Mouse (Mus musculus) Patski (cell line): ENCODE measurements at regions not wholly inside any gene's neighbourhood (a gene's known extent, or its start where the extent isn't known, plus 50 kb on each side); places are given as distances from the start of the nearest gene placed in this dataset.

Experiments used
- ATAC-seq: fragments of 100-300 bp; one replicate; pipeline ENCODE4 v1.8.0; 2021
- CTCF ChIA-PET: fragments of 350-600 bp; sonication (Branson Sonifier 250); formaldehyde crosslinking; loops from one replicate; lab custom pipeline; 2022; ENCODE audit warnings: inconsistent platforms; lab: Charles Lee
- POLR2A ChIA-PET: fragments of 350-600 bp; sonication (Branson Sonifier 250); formaldehyde crosslinking; loops from one replicate; lab custom pipeline; 2022; ENCODE audit warnings: antibody characterized with exemption, inconsistent platforms; lab: Charles Lee
- DNase-seq: peaks from one replicate; pipeline ENCODE4 v3.0.0-alpha.2; 2011; ENCODE audit warnings: low read depth, low spot score
- H3K27me3 ChIP-seq: fragments of 371-371 bp; one replicate; pipeline ENCODE4 v1.5.1; 2021
- CTCF ChIP-seq: fragments of 100-300 bp; IDR thresholded peaks from one replicate; pipeline ENCODE4 v1.5.1; 2021
- in situ Hi-C: fragments of 300-500 bp; cut with MboI; formaldehyde crosslinking; loops from 3 replicates; pipeline ENCODE4 v1.11.1; 2018; ENCODE audit warnings: low pct_unique_long_range_greater_than_20kb, mixed read lengths

GRCm38 (mm10) chr7:95350804-95351199 is 820.2 kb upstream of the Tenm4 start:
- no peak for ATAC-seq
- in situ Hi-C loops = no loop called here
- POLR2A ChIA-PET = no interaction called here
- no peak for DNase-seq
- CTCF ChIA-PET = no interaction called here
- TF ChIP-seq CTCF = no peak
- H3K27me3 ChIP-seq = no peaks in the 10 kb centered on the region

- ChIA-PET CTCF (no interaction called here), POLR2A (no interaction called here)
- in situ Hi-C loops = no loop called here
- H3K27me3 ChIP-seq = no peaks in the 10 kb centered on the region
- ATAC-seq = no peak
- TF ChIP-seq CTCF = no peak
- DNase-seq = no peak
These were observed 819.7 kb upstream of the Tenm4 start for GRCm38 (mm10) chr7:95351337-95351736.

GRCm38 (mm10) chr7:95352133-95352532 is 818.9 kb upstream of the Tenm4 start:
- DNase-seq (no peak), ATAC-seq (no peak)
- in situ Hi-C loops = no loop called here
- TF ChIP-seq CTCF = no peak
- CTCF ChIA-PET = no interaction called here
- no peaks in the 10 kb centered on the region for H3K27me3 ChIP-seq
- POLR2A ChIA-PET = no interaction called here

- ChIA-PET POLR2A (no interaction called here), CTCF (interaction anchor here (1.1 kb wide), 1 partner anchor 12 kb away, joined by 3 read pairs; no protein-coding TSS in a partner anchor)
- ATAC-seq = no peak
- no peak for DNase-seq
- H3K27me3 ChIP-seq = no peaks in the 10 kb centered on the region
- no peak for TF ChIP-seq CTCF
- in situ Hi-C loops = no loop called here
These were observed 816.1 kb upstream of the Tenm4 start for GRCm38 (mm10) chr7:95354991-95355390.

- ATAC-seq = no peak
- no peak for DNase-seq
- ChIA-PET CTCF (interaction anchor here (0.6 kb wide), 1 partner anchor 27 kb away, joined by 3 read pairs; no protein-coding TSS in a partner anchor), POLR2A (no interaction called here)
- no peaks in the 10 kb centered on the region for H3K27me3 ChIP-seq
- in situ Hi-C loops = no loop called here
- TF ChIP-seq CTCF = no peak
These were observed 812.3 kb upstream of the Tenm4 start for GRCm38 (mm10) chr7:95358732-95359131.

GRCm38 (mm10) chr7:95359154-95359553 is 811.9 kb upstream of the Tenm4 start:
- CTCF ChIA-PET = no interaction called here
- no peaks in the 10 kb centered on the region for H3K27me3 ChIP-seq
- no peak for DNase-seq
- in situ Hi-C loops = no loop called here
- no peak for TF ChIP-seq CTCF
- no peak for ATAC-seq
- POLR2A ChIA-PET = no interaction called here
